Mouse (Mus musculus): Measurements from ENCODE around the gene Zfp595. TPM values are rescaled to one million over a fixed set of nuclear protein-coding genes. Genes with fewer than 3 reads are reported as not detected.
"Not testable (repeated sequence)": the region's sequence is repeated elsewhere in the genome, so short reads cannot be mapped to it uniquely, and the experiment has no call there.

The Zfp595 gene
- polyA plus RNA-seq, 1 experiment from 2014 or later, result 1.9 TPM

- H3K9ac ChIP-seq (ENCODE audit: low read length), result peak within 1 kb of the TSS; percentile 79
- no peaks in the 10 kb centered on the region for H3K36me3 ChIP-seq (ENCODE audit: control insufficient read depth, insufficient read depth, low read length)
- no peaks in the 10 kb centered on the region for H3K9me3 ChIP-seq (ENCODE audit: control insufficient read depth, low read length)
- DNase-seq (ENCODE audit: low spot score), result peak; percentile 90
- H3K27me3 ChIP-seq (ENCODE audit: control insufficient read depth, insufficient read depth, low read length), result no peaks in the 10 kb centered on the region
- H3K27ac ChIP-seq (replicated peaks; ENCODE audit: low read depth, low read length), result no peak within 1 kb of the TSS
- 14% methylated on average over 16 of the region's 16 CpGs for WGBS
- peak; percentile 98 for ATAC-seq (ENCODE audit: insufficient number of reproducible peaks, low FRiP score, low TSS enrichment, low read depth)
- peak within 1 kb of the TSS; percentile 74 for H3K4me3 ChIP-seq (ENCODE audit: low read depth, low read length)
- H3K4me2 ChIP-seq (ENCODE audit: low read depth, severe bottlenecking), result peak within 1 kb of the TSS; percentile 89
- no peaks in the 10 kb centered on the region for H3K4me1 ChIP-seq (ENCODE audit: control insufficient read depth, insufficient read depth, low read length)
Measured at GRCm38 (mm10) chr13:67305822-67306672, 26.3 kb downstream of the Zfp595 start, which contains the start of gene Zfp457. Zfp457 (minus strand) TSS chr13:67306485.

- Histone ChIP-seq H3K9ac (ENCODE audit: low read length) (no peak within 1 kb of the TSS), H3K27ac (replicated peaks; ENCODE audit: low read depth, low read length) (no peak within 1 kb of the TSS), H3K4me1 (ENCODE audit: control insufficient read depth, insufficient read depth, low read length) (no peaks in the 10 kb centered on the region), H3K36me3 (ENCODE audit: control insufficient read depth, insufficient read depth, low read length) (no peaks in the 10 kb centered on the region), H3K4me2 (ENCODE audit: low read depth, severe bottlenecking) (no peak within 1 kb of the TSS), H3K9me3 (ENCODE audit: control insufficient read depth, low read length) (no peaks in the 10 kb centered on the region), H3K27me3 (ENCODE audit: control insufficient read depth, insufficient read depth, low read length) (no peaks in the 10 kb centered on the region), H3K4me3 (ENCODE audit: low read depth, low read length) (no peak within 1 kb of the TSS)
- WGBS, result 44% methylated on average over 7 of the region's 7 CpGs
- ATAC-seq (ENCODE audit: insufficient number of reproducible peaks, low FRiP score, low TSS enrichment, low read depth) (peak; percentile 35; the same call in 1 of the 2 replicates), DNase-seq (ENCODE audit: low spot score) (peak; percentile 23)
Measured at GRCm38 (mm10) chr13:67278314-67278713, 54.1 kb downstream of the Zfp595 start, which contains the start of gene Zfp458. Zfp458 (minus strand) TSS chr13:67278466.

- peak overlapping the region; percentile 64 for H3K4me2 ChIP-seq (ENCODE audit: low read depth, severe bottlenecking)
- peak overlapping the region; percentile 66 for H3K4me3 ChIP-seq (ENCODE audit: low read depth, low read length)
- H3K36me3 ChIP-seq (ENCODE audit: control insufficient read depth, insufficient read depth, low read length); DNase-seq (ENCODE audit: low spot score); H3K9me3 ChIP-seq (ENCODE audit: control insufficient read depth, low read length); H3K4me1 ChIP-seq (ENCODE audit: control insufficient read depth, insufficient read depth, low read length); ATAC-seq (ENCODE audit: insufficient number of reproducible peaks, low FRiP score, low TSS enrichment, low read depth); H3K27ac ChIP-seq (replicated peaks; ENCODE audit: low read depth, low read length); H3K27me3 ChIP-seq (ENCODE audit: control insufficient read depth, insufficient read depth, low read length): not testable (repeated sequence)
- H3K9ac ChIP-seq (ENCODE audit: low read length), result peak overlapping the region; percentile 59
- WGBS, result 49% methylated on average over 8 of the region's 9 CpGs
Measured at GRCm38 (mm10) chr13:67269383-67270065, 62.8 kb downstream of the Zfp595 start.

- H3K4me2 ChIP-seq (ENCODE audit: low read depth, severe bottlenecking), result peak overlapping the region; percentile 64
- WGBS, result 9% methylated on average over 18 of the region's 18 CpGs
- no peaks in the 10 kb centered on the region for H3K27me3 ChIP-seq (ENCODE audit: control insufficient read depth, insufficient read depth, low read length)
- H3K27ac ChIP-seq (replicated peaks; ENCODE audit: low read depth, low read length), result no peak overlapping the region
- peak overlapping the region; percentile 66 for H3K4me3 ChIP-seq (ENCODE audit: low read depth, low read length)
- ATAC-seq (ENCODE audit: insufficient number of reproducible peaks, low FRiP score, low TSS enrichment, low read depth), result peak; percentile 96
- peak; percentile 67 for DNase-seq (ENCODE audit: low spot score)
- peaks cover 2% of the 10 kb centered on the region; the same call in 1 of the 2 replicates for H3K9me3 ChIP-seq (ENCODE audit: control insufficient read depth, low read length)
- no peaks in the 10 kb centered on the region for H3K36me3 ChIP-seq (ENCODE audit: control insufficient read depth, insufficient read depth, low read length)
- H3K9ac ChIP-seq (ENCODE audit: low read length), result peak overlapping the region; percentile 59
- H3K4me1 ChIP-seq (ENCODE audit: control insufficient read depth, insufficient read depth, low read length), result no peaks in the 10 kb centered on the region
Measured at GRCm38 (mm10) chr13:67268568-67269369, 63.6 kb downstream of the Zfp595 start.

Other genes starting within 250 kb of the Zfp595 start
- 7.8 and 8.8 TPM in 2 replicates for gene Zfp708, start 234.6 kb downstream of the Zfp595 start, polyA plus RNA-seq (2014; fragmentation: Nextera tagmentation; extraction: Ambion mirVana)
- 3.2 and 3.5 TPM in 2 replicates for gene Gm28557, start 224.0 kb downstream of the Zfp595 start, polyA plus RNA-seq (2014; fragmentation: Nextera tagmentation; extraction: Ambion mirVana)
- gene Rslcan18, start 216.3 kb downstream of the Zfp595 start, polyA plus RNA-seq (2014; fragmentation: Nextera tagmentation; extraction: Ambion mirVana), result 0.34 and 0.41 TPM in 2 replicates
- 2.3 and 3.1 TPM in 2 replicates for gene Zfp759, start 210.9 kb downstream of the Zfp595 start, polyA plus RNA-seq (2014; fragmentation: Nextera tagmentation; extraction: Ambion mirVana)
- 6.0 and 7.3 TPM in 2 replicates for gene Rsl1, start 159.4 kb downstream of the Zfp595 start, polyA plus RNA-seq (2014; fragmentation: Nextera tagmentation; extraction: Ambion mirVana)
- 1.3 and 2.1 TPM in 2 replicates for gene Zfp455, start 138.1 kb downstream of the Zfp595 start, polyA plus RNA-seq (2014; fragmentation: Nextera tagmentation; extraction: Ambion mirVana)
- 1.7 and 2.2 TPM in 2 replicates for gene Zfp458, start 54.1 kb downstream of the Zfp595 start, polyA plus RNA-seq (2014; fragmentation: Nextera tagmentation; extraction: Ambion mirVana)
- gene Zfp457, start 26.1 kb downstream of the Zfp595 start, polyA plus RNA-seq (2014; fragmentation: Nextera tagmentation; extraction: Ambion mirVana), result 0.27 and 0.54 TPM in 2 replicates
- gene Gm28044, start 28.0 kb upstream of the Zfp595 start, polyA plus RNA-seq (2014; fragmentation: Nextera tagmentation; extraction: Ambion mirVana), result not detected in 2 replicates
- gene Zfp953, start 28.0 kb upstream of the Zfp595 start, polyA plus RNA-seq (2014; fragmentation: Nextera tagmentation; extraction: Ambion mirVana), result 1.1 and 1.2 TPM in 2 replicates
- 0.59 TPM in 1 of 2 replicates, not detected in the other for gene Gm28041, start 43.2 kb upstream of the Zfp595 start, polyA plus RNA-seq (2014; fragmentation: Nextera tagmentation; extraction: Ambion mirVana)
- gene Zfp456, start 43.2 kb upstream of the Zfp595 start, polyA plus RNA-seq (2014; fragmentation: Nextera tagmentation; extraction: Ambion mirVana), result 1.2 and 1.5 TPM in 2 replicates
- 4.3 and 5.4 TPM in 2 replicates for gene Zfp429, start 67.2 kb upstream of the Zfp595 start, polyA plus RNA-seq (2014; fragmentation: Nextera tagmentation; extraction: Ambion mirVana)
- 1.2 and 1.3 TPM in 2 replicates for gene Zfp459, start 88.8 kb upstream of the Zfp595 start, polyA plus RNA-seq (2014; fragmentation: Nextera tagmentation; extraction: Ambion mirVana)
- gene Zfp874a, start 119.1 kb upstream of the Zfp595 start, polyA plus RNA-seq (2014; fragmentation: Nextera tagmentation; extraction: Ambion mirVana), result 9.5 and 9.7 TPM in 2 replicates
- gene Zfp874b, start 151.7 kb upstream of the Zfp595 start, polyA plus RNA-seq (2014; fragmentation: Nextera tagmentation; extraction: Ambion mirVana), result 1.7 and 2.6 TPM in 2 replicates
- 19.5 and 19.6 TPM in 2 replicates for gene Zfp58, start 168.0 kb upstream of the Zfp595 start, polyA plus RNA-seq (2014; fragmentation: Nextera tagmentation; extraction: Ambion mirVana)
- not detected in 2 replicates for gene Gm26965, start 193.6 kb upstream of the Zfp595 start, polyA plus RNA-seq (2014; fragmentation: Nextera tagmentation; extraction: Ambion mirVana)
- gene Zfp87, start 193.6 kb upstream of the Zfp595 start, polyA plus RNA-seq (2014; fragmentation: Nextera tagmentation; extraction: Ambion mirVana), result 26.8 and 32.8 TPM in 2 replicates
- 18.7 and 20.0 TPM in 2 replicates for gene Zfp748, start 221.3 kb upstream of the Zfp595 start, polyA plus RNA-seq (2014; fragmentation: Nextera tagmentation; extraction: Ambion mirVana)